Mouse (Mus musculus): ENCODE results near the gene Spag4. TPM values are rescaled to one million over a fixed set of nuclear protein-coding genes. Genes with fewer than 3 reads are reported as not detected.
A peak's percentile ranks its signal among the peaks of the same experiment; 100 is the strongest.

Gene Spag4
- 1.4 and 4.9 TPM in 2 replicates for total RNA-seq (2014; fragmentation: Nextera tagmentation)
- 0.64 and 0.93 TPM in 2 replicates for total RNA-seq (2017)
- 0.82 and 1.3 TPM in 2 replicates for polyA plus RNA-seq (2012)

DNA sequence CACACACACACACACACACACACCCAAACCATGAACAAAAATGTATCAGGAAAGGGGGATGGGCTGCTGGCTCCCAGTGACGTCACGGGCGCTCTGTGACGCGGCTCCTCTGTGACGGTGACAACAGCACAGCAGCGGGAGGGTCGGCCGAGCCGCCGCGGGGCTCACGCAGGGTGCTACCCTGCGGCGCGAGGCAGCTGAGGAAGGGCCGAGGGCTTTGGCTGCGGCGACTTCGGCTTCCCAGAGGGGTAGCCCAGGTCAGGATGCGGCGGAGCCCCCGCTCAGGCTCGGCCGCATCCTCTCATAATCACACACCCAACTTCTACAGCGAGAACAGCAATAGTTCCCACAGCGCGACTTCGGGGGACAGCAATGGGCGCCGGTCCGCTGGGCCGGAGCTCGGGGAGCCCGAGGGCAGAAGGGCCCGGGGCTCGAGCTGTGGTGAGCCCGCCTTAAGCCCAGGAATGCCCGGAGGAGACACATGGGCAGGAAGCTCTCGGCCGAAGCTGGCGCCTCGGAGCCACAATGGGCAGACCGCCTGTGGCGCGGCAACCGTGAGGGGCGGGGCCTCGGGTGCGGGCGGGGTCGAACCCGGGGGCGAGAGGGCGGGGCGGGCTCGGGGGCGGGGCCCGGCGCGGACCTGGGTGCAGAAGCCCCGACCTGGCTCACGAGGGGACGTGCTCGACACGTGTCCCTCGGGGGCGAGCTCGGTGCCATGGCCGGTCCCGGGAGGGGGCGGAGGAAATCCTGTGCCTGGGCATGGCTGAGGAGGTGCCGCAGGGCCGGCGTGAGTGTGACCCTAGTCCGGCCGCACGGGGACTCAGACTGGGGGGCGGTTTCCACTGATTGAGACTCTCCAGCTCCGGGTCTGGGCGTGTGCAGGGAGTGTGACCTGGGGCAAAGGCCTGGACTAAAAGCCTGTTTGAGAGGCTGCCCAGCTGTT is at the start of gene Spag4:
Spag4 (plus strand) TSS at position 77 of the 943 bp plus-strand sequence.
- H3K36me3 ChIP-seq (replicated peaks), result peaks cover 31% of the 10 kb centered on the region
- peak within 1 kb of the TSS; percentile 80 for H3K4me3 ChIP-seq (ENCODE audit: low read depth, low read length)
- H3K27me3 ChIP-seq (ENCODE audit: insufficient read depth, low read length), result peaks cover 11% of the 10 kb centered on the region; the same call in 1 of the 2 replicates
- DNase-seq (ENCODE audit: low spot score) (peak; percentile 87), ATAC-seq (ENCODE audit: extremely low read depth, insufficient number of reproducible peaks, low FRiP score, poor library complexity, severe bottlenecking) (peak; percentile 45)
- H3K4me1 ChIP-seq (ENCODE audit: insufficient read depth, low read depth, low read length), result peaks cover 13% of the 10 kb centered on the region
- no peaks in the 10 kb centered on the region for H3K9me3 ChIP-seq (replicated peaks)
- TF ChIP-seq CTCF (IDR thresholded peaks at IDR 0.05; ENCODE audit: low read depth, low read length) (no peak), POLR2AphosphoS5 (IDR thresholded peaks at IDR 0.05; ENCODE audit: insufficient replicate concordance, low read depth, low read length) (no peak), GATA2 (IDR thresholded peaks at IDR 0.05; ENCODE audit: borderline replicate concordance, low read depth, low read length) (no peak), TAL1 (conservative IDR thresholded peaks at IDR 0.05; ENCODE audit: low read depth, low read length) (no peak), GATA1 (IDR thresholded peaks at IDR 0.05; ENCODE audit: borderline replicate concordance, low read length) (no peak)

DNA sequence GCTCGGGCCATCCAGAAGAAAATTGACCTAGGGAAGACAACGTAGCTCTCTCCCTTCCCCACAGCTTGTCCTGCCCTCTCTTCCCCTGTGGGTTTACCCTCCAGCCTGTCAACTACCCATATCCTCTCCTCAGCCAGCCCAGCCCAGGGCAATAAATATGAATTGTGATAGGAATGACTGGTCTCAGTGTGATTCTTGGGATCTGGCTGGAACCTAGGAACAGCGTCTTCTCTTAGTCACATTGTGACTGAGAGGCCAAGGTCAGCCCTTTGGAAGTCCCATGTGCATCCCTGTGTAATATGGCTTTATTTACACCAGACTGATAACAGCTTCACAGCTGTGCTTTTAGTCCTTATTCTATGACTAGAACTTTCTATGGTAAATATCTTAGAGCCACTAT is 46.9 kb upstream of the Spag4 start:
- no peak for TF ChIP-seq TAL1 (conservative IDR thresholded peaks at IDR 0.05; ENCODE audit: low read depth, low read length)
- no peak for TF ChIP-seq POLR2AphosphoS5 (IDR thresholded peaks at IDR 0.05; ENCODE audit: insufficient replicate concordance, low read depth, low read length)
- no peak for TF ChIP-seq GATA2 (IDR thresholded peaks at IDR 0.05; ENCODE audit: borderline replicate concordance, low read depth, low read length)
- no peak for TF ChIP-seq GATA1 (IDR thresholded peaks at IDR 0.05; ENCODE audit: borderline replicate concordance, low read length)
- no peak for TF ChIP-seq CTCF (IDR thresholded peaks at IDR 0.05; ENCODE audit: low read depth, low read length)
- H3K27me3 ChIP-seq (ENCODE audit: insufficient read depth, low read length), result no peaks in the 10 kb centered on the region

DNA sequence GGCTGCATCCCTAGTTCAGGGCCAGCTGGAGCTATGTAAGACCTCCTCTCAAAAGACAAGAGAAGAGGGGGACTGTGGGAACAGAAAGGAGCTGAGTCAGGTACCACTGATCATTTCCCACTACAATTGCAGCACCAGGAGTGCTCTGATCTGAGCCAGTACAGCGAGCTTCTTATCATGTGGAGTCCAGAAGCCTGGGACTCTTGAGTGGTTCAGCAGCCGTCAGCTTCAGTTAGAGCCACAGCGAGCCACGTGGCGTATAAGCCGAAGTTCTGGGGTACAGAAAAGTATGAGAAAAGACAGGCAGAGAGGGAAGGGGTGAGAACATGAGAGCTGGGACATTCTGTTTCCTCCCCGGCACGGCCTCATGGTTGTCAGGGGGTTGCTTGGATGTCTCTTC is 43.8 kb upstream of the Spag4 start:
- ATAC-seq (ENCODE audit: extremely low read depth, insufficient number of reproducible peaks, low FRiP score, poor library complexity, severe bottlenecking), result no peak
- H3K9me3 ChIP-seq (replicated peaks), result no peaks in the 10 kb centered on the region
- peaks cover 8% of the 10 kb centered on the region; the same call in 1 of the 2 replicates for H3K27me3 ChIP-seq (ENCODE audit: insufficient read depth, low read length)
- TF ChIP-seq TAL1 (conservative IDR thresholded peaks at IDR 0.05; ENCODE audit: low read depth, low read length) (no peak), GATA1 (IDR thresholded peaks at IDR 0.05; ENCODE audit: borderline replicate concordance, low read length) (no peak), POLR2AphosphoS5 (IDR thresholded peaks at IDR 0.05; ENCODE audit: insufficient replicate concordance, low read depth, low read length) (no peak), GATA2 (IDR thresholded peaks at IDR 0.05; ENCODE audit: borderline replicate concordance, low read depth, low read length) (no peak), CTCF (IDR thresholded peaks at IDR 0.05; ENCODE audit: low read depth, low read length) (no peak)
- H3K4me1 ChIP-seq (ENCODE audit: insufficient read depth, low read depth, low read length), result peaks cover 38% of the 10 kb centered on the region
- H3K4me3 ChIP-seq (ENCODE audit: low read depth, low read length), result no peak overlapping the region
- peaks cover 42% of the 10 kb centered on the region for H3K36me3 ChIP-seq (replicated peaks)
- DNase-seq (ENCODE audit: low spot score), result peak; percentile 20

More for the DNA sequence above, 46.9 kb upstream of the Spag4 start:
- peaks cover 28% of the 10 kb centered on the region for H3K4me1 ChIP-seq (ENCODE audit: insufficient read depth, low read depth, low read length)
- DNase-seq (ENCODE audit: low spot score) (no peak), ATAC-seq (ENCODE audit: extremely low read depth, insufficient number of reproducible peaks, low FRiP score, poor library complexity, severe bottlenecking) (no peak)
- H3K4me3 ChIP-seq (ENCODE audit: low read depth, low read length), result no peak overlapping the region
- no peaks in the 10 kb centered on the region for H3K9me3 ChIP-seq (replicated peaks)
- peaks cover 73% of the 10 kb centered on the region for H3K36me3 ChIP-seq (replicated peaks)

DNA sequence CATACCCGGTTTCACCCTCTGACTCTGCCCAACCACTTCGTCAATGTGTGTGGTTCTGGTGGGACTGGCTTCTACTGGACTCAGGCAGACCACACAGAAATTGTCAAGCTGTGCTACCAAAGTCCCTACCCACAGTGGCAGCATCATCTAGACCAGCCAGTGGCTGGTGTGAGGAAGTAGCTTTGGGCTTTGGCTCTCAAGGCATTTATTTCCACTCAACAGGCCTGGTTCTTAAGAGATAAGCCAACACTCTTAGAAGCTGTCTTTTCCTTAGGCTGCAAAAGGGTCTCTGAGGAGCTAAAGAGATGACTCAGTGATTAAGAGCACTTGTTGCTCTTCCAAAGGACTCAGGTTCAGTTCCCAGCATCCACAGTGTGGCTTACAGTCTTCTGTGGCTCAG is 43.2 kb upstream of the Spag4 start:
- no peaks in the 10 kb centered on the region for H3K9me3 ChIP-seq (replicated peaks)
- TF ChIP-seq GATA1 (IDR thresholded peaks at IDR 0.05; ENCODE audit: borderline replicate concordance, low read length) (no peak), GATA2 (IDR thresholded peaks at IDR 0.05; ENCODE audit: borderline replicate concordance, low read depth, low read length) (no peak), CTCF (IDR thresholded peaks at IDR 0.05; ENCODE audit: low read depth, low read length) (no peak), POLR2AphosphoS5 (IDR thresholded peaks at IDR 0.05; ENCODE audit: insufficient replicate concordance, low read depth, low read length) (no peak), TAL1 (conservative IDR thresholded peaks at IDR 0.05; ENCODE audit: low read depth, low read length) (no peak)
- H3K36me3 ChIP-seq (replicated peaks), result peaks cover 36% of the 10 kb centered on the region
- ATAC-seq (ENCODE audit: extremely low read depth, insufficient number of reproducible peaks, low FRiP score, poor library complexity, severe bottlenecking) (no peak), DNase-seq (ENCODE audit: low spot score) (no peak)
- peaks cover 38% of the 10 kb centered on the region for H3K4me1 ChIP-seq (ENCODE audit: insufficient read depth, low read depth, low read length)
- no peak overlapping the region for H3K4me3 ChIP-seq (ENCODE audit: low read depth, low read length)
- H3K27me3 ChIP-seq (ENCODE audit: insufficient read depth, low read length), result peaks cover 8% of the 10 kb centered on the region; the same call in 1 of the 2 replicates

DNA sequence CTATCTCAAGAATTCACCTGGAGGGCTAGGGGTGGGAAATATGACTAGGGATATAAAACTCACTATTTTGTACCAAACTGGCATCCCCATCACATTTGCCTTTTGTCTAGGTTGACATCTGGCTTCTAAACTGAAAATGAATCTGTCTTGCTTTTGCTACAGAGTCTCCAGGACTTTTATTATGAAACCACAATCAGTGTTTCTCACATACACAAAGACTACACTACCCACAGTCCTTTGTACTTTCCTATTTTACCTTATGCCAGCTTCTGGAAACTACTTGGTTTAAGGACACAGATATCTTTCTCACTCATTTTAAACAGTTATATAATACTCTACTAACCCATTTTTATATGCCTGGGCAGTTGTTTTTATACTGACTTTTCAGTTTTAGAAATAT is 39.5 kb upstream of the Spag4 start:
- DNase-seq (ENCODE audit: low spot score), result no peak

DNA sequence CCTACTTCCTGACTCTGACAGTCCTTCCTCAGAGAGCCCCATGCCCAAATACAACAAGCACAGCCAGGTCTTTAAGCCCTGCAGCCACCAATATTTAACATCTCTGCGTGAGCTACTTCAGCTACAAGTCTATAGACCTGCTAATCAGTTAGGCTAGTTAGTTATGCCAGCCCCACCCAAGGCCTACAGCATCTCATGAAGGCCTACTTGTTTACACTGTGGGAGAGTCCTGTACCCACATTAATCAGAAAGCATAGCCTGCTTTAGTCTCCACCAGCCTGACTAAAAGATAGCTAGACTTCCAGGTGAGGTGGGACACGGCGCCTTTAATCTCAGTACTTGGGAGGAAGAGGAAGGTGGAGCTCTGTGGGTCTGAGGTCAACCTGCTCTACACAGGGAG is 25.6 kb upstream of the Spag4 start:
- peaks cover 2% of the 10 kb centered on the region; the same call in 1 of the 2 replicates for H3K4me1 ChIP-seq (ENCODE audit: insufficient read depth, low read depth, low read length)
- TF ChIP-seq CTCF (IDR thresholded peaks at IDR 0.05; ENCODE audit: low read depth, low read length) (no peak), GATA1 (IDR thresholded peaks at IDR 0.05; ENCODE audit: borderline replicate concordance, low read length) (no peak)
- no peaks in the 10 kb centered on the region for H3K9me3 ChIP-seq (replicated peaks)
- no peak overlapping the region for H3K4me3 ChIP-seq (ENCODE audit: low read depth, low read length)
- peaks cover 64% of the 10 kb centered on the region for H3K27me3 ChIP-seq (ENCODE audit: insufficient read depth, low read length)
- DNase-seq (ENCODE audit: low spot score), result no peak
- no peaks in the 10 kb centered on the region for H3K36me3 ChIP-seq (replicated peaks)
- no peak for ATAC-seq (ENCODE audit: extremely low read depth, insufficient number of reproducible peaks, low FRiP score, poor library complexity, severe bottlenecking)

More for the DNA sequence above, 39.5 kb upstream of the Spag4 start:
- Histone ChIP-seq H3K9me3 (replicated peaks) (no peaks in the 10 kb centered on the region), H3K4me3 (ENCODE audit: low read depth, low read length) (no peak overlapping the region), H3K36me3 (replicated peaks) (peaks cover 2% of the 10 kb centered on the region), H3K27me3 (ENCODE audit: insufficient read depth, low read length) (peaks cover 28% of the 10 kb centered on the region), H3K4me1 (ENCODE audit: insufficient read depth, low read depth, low read length) (peaks cover 35% of the 10 kb centered on the region)
- TF ChIP-seq CTCF (IDR thresholded peaks at IDR 0.05; ENCODE audit: low read depth, low read length) (no peak), POLR2AphosphoS5 (IDR thresholded peaks at IDR 0.05; ENCODE audit: insufficient replicate concordance, low read depth, low read length) (no peak)
- ATAC-seq (ENCODE audit: extremely low read depth, insufficient number of reproducible peaks, low FRiP score, poor library complexity, severe bottlenecking), result no peak

Data from G1E (cell line).